Mouse (Mus musculus) megakaryocyte, adult 5-6 weeks (primary cell): ENCODE measurements at regions not wholly inside any gene's neighbourhood (a gene's known extent, or its start where the extent isn't known, plus 50 kb on each side); places are given as distances from the start of the nearest gene placed in this dataset.

Source experiments
- ATAC-seq: 2 replicates; pipeline ENCODE4 v1.8.0; 2016; ENCODE audit warnings: mild to moderate bottlenecking, inconsistent platforms; ENCODE audit not compliant: poor library complexity, severe bottlenecking

DNA sequence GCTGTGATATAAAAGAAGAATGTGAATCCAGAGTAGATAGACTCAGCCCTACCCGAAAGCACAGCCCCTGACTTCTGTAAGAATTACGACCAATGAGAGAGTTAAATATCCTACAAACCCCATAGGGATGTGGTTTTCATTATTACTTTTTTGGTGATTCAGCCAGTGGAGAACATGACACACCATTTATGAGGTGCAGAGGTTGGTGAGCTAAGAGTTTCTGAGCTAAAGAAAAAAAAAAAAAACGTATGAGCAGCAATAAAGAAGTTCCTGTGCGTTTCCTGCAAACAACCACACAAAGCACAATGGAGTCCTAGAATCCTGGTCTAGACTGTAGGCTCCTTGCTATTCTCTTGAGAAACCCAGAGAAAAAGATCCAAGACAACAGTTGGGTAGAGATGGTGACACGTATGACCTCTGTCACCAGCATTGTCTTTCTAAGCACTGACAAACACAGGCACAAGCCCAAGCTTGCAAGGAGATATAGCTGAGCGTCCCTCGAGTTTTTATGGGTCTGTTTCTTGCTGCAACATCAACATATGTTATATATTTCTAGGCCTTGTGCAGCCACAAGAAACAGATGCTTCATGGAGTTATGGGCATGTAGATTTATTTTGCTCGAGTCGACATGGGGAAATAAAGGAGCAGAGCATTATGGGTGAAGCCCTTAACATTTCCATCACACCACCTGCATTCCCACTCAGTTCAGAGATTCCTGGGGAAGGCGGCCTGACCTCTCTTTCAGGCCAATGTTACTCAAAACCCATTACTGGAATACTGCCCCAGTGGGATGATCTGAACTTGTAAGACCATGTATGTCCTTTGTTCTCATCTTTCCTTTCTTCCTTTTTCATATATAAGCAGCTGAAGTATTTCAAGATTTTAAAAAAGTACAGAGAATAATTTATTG is 263.1 kb upstream of the Lyplal1 start:
- no peak for ATAC-seq

DNA sequence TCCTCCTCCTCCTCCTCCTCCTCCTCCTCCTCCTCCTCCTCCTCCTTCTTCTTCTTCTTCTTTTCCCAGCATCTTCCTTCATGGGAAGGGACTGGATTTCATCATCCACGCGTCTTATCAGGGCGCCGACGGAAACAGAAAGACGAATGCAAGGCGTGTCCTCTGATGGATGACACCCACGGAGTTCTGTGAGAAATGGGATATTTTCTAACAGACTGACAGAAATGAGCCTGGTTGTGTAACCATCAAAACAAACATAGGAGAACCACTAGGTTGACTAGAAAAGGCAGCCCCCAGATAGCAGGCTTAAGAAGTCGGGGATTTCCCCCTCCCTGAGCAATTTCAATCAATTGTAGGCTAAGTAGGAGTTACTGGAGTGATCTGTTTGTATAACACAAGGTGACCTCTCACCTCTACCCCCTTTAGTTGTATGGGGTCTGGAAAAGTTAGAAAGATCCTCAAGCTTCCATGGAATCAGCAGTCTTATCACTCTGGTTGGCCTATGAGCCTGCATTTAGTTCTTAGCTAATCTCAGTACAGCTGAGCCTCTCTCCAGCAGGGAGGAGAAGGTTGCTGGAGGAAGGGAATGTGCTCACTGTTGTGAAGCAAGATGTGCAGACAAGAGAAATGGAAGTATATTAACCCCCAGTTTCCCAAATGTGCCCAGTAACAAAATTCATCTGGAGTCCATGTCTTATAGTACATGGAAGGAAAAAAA is 260.0 kb upstream of the Lyplal1 start:
- no peak for ATAC-seq

DNA sequence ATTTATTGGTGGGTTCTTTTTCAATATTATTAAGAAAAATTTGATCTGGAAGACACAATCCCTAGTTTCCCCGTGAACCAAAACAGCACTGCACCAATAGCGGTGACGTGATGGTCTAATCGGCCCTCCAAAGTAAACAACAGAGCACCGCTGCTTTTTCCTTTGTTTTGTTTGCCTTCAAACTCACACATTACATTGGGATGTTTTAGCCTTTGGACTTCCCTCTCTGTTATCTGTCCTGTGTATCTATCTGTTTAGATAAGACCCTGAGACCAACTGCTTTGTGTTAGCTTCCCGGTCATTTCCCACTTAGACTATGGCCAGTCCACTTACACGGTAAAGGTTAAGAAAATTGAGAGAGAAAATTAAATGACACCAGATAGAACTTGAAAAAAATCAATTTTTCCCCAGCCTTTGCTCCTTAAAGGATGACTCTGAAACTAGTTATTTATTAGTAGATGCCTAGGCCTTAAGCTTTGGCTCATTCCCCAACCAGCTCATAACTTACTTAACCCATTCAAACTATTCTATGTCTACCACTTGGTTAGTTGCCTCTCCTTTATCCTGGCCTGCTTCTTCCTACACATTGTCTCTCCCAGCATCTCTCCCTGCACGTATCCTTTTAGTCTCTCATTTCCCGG is 257.0 kb upstream of the Lyplal1 start:
- no peak for ATAC-seq

- no peak for ATAC-seq
Observed at GRCm38 (mm10) chr1:186373386-186373785, 256.3 kb upstream of the Lyplal1 start.

DNA sequence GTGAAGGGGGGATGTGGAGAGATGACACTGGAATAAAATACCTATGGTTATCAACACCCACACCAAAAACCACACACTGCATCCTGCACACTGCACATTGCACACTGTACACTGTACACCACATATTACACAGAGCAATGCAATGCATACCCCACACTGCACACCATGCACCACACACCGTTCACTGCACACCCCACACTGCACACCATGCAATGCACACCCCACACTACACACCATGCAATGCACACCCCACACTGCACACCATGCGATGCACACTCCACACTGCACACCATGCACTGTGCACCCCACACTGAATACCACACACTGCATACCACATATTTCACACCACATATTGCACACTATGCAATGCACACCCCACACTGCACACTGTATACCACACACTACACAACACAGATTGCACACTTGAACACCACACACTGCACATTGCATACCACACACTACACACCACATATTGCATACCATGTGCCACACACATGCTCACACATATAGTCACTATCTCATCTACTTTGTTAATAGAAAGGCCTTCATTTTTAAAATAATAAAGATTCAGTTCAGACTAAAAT is 255.8 kb upstream of the Lyplal1 start:
- ATAC-seq: 0 out of 2 replicates have a peak, but pooled peaks have one; percentile 15

- no peak for ATAC-seq
Observed at GRCm38 (mm10) chr1:186363356-186363755, 246.2 kb upstream of the Lyplal1 start.

- no peak for ATAC-seq
Observed at GRCm38 (mm10) chr1:186358011-186358670, 241.0 kb upstream of the Lyplal1 start.

DNA sequence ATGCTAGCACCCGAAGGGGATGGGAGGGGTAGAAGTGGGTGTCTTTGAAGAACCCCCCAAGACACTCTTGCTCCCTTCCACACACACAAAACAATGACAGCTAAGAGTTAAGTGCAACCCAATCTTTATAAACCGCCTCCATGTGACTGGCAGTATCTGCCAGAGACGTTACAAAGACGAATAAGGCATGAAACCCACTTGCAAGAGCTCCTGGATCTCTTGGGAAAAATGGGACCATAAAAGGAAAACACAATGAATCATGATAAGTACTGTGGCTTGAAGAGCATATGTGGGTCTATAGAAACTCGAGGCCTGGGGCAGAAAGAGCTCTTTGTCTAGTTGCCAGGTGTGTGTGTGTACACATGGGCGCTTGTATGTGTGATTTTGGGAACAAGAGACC is 237.6 kb upstream of the Lyplal1 start:
- ATAC-seq: no peak

DNA sequence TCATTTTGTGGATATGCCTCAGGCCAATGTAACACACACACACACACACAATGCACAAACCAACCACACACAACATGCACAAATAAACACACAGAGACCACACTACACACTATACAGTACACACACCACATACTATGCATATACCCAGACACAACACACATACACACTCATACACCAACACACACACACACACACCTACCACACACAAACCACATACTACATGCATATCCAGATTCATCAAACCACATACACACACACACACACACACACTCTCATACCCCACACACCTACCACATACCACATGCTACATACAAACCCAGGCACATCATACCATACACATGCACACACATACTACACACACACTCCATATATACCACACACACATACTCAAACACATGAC is 237.0 kb upstream of the Lyplal1 start:
- no peak for ATAC-seq

DNA sequence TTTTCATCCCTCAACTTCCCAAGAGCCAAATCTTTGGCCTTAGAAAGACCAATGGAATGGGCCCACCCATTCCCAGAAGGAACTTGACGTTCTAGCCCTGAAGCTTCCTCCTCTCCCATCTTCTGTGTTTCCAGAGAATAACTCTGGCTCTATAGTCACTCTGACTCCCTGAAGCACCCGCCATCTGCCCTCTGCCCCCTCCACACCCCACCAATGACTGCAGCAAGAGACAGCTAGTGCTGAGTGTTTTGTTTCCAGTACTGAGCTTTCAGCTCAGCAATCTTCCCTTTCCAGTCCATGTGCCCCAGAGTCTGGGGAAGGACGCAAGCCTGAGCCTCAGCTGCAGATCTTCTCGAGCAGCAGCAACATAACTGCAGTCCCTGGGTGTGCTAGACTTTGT is 233.3 kb upstream of the Lyplal1 start:
- no peak for ATAC-seq

DNA sequence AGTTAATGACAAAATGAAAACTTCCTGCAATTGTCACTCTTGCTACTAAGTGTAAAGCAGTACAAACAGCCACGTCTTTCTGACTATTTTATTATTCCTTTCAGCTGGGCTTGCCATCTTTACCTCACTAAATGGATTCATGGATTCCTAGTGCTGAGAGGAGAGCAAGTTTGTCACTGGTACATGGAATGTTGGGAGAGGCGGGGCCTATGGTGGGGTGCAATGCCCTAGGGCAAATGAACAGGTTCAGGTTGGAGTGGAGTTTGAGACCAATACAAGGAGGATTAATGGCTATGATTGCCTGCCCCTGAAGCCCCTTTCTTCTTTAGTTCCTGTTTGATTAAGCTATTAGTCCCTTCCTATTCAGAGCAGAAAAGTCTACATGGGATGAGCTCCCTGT is 232.9 kb upstream of the Lyplal1 start:
- no peak for ATAC-seq

GRCm38 (mm10) chr1:186347413-186348147 is 230.5 kb upstream of the Lyplal1 start:
- ATAC-seq: no peak

DNA sequence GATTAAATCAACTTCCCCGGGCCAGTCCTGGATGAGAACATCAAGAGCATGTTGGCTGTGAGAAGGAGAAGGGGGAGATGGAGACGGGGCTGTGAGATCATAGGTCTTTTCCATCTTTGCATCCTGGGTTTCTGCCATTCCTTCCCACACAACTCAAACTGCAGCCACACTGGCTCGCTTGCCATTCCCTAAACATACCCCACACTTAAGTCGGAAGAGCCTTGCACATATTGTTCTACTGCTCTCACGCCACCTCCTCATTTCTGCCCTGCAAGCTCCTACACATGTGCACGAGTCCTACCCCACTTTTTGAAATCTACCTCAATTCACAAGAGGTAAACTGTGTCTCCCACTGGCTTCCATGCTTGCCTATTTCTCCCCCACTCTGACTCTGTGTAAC is 228.3 kb upstream of the Lyplal1 start:
- ATAC-seq: no peak

- ATAC-seq: no peak
Observed at GRCm38 (mm10) chr1:186342931-186343506, 225.9 kb upstream of the Lyplal1 start.

- no peak for ATAC-seq
Observed at GRCm38 (mm10) chr1:186342391-186342790, 225.3 kb upstream of the Lyplal1 start.

- ATAC-seq: no peak
Observed at GRCm38 (mm10) chr1:186341878-186342277, 224.8 kb upstream of the Lyplal1 start.

DNA sequence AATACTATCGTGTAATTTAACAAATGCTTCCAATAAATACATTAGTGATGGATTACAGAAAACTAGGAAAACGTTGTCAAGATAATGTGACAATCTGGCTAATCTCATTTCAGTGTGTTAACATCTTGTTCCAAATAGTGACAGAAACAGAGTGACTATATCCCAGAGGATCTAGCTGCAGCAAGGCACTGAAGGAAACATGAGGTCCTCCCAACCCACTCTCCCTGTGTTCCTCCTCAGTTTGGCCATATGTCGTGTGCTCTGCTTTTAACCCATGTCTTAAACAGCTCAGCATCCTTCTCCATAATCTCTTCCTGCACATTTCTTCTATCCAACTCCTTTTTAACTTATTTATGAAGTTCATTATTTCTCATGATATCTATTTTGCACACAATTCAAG is 223.6 kb upstream of the Lyplal1 start:
- ATAC-seq: no peak

- no peak for ATAC-seq
Observed at GRCm38 (mm10) chr1:186317285-186317684, 200.2 kb upstream of the Lyplal1 start.

GRCm38 (mm10) chr1:186314180-186314579 is 197.1 kb upstream of the Lyplal1 start:
- no peak for ATAC-seq

DNA sequence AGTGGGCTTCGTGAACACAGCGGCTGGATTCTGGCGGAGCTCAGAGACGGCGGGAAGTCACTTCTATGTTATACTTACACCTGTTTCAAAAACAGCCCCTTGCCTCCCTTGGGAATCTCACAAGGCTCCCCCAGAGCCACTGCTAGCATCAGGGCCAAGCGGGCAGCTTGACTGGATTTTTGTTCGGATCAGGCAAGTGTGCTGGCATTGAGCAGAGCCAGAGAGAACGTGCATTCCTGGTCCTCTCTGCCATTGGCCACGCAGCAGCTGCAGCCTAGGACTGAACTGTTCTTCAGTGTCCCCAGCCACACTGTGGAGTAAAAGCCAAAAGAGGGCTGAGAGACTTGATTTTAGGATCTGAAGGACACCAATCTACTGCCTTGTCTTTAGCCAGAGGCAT is 195.6 kb upstream of the Lyplal1 start:
- ATAC-seq: no peak
